Mouse (Mus musculus) forebrain, embryonic 10.5 days (tissue): ENCODE results near the gene Gm49340. TPM values are rescaled to one million over a fixed set of nuclear protein-coding genes. Genes with fewer than 3 reads are reported as not detected.
"Not testable (repeated sequence)": the region's sequence is repeated elsewhere in the genome, so short reads cannot be mapped to it uniquely, and the experiment has no call there.

Experiments
- DNase-seq: peaks from one replicate; pipeline ENCODE4 v3.0.0-alpha.2; 2017; ENCODE audit warnings: low spot score; ENCODE audit errors: extremely low spot score
- H3K27ac ChIP-seq: fragments of 300-500 bp; sonication (generic); 2 replicates; pipeline ENCODE4 v1.5.1; 2016; ENCODE audit warnings: mild to moderate bottlenecking
- H3K27me3 ChIP-seq: fragments of 300-500 bp; sonication (generic); 2 replicates; pipeline ENCODE4 v1.6.1; 2016; ENCODE audit warnings: mild to moderate bottlenecking; ENCODE audit not compliant: poor library complexity, severe bottlenecking
- H3K36me3 ChIP-seq: fragments of 300-500 bp; sonication (generic); replicated peaks from 2 replicates; pipeline ENCODE4 v1.6.1; 2016; ENCODE audit warnings: mild to moderate bottlenecking, moderate library complexity
- H3K4me1 ChIP-seq: fragments of 300-500 bp; sonication (generic); 2 replicates; pipeline ENCODE4 v1.6.1; 2016
- H3K4me3 ChIP-seq: fragments of 300-500 bp; sonication (generic); 2 replicates; pipeline ENCODE4 v1.5.1; 2016; ENCODE audit warnings: mild to moderate bottlenecking, moderate library complexity
- H3K9me3 ChIP-seq: fragments of 300-500 bp; sonication (generic); 2 replicates; pipeline ENCODE4 v1.6.1; 2016; ENCODE audit warnings: mild to moderate bottlenecking, moderate library complexity
- WGBS: fragments of 180-500 bp; shearing (Covaris S2); methylation state at CpG from one replicate; pipeline ENCODE4 v1.1.7; 2016; 5-methylcytosine and 5-hydroxymethylcytosine counted together
- polyA plus RNA-seq: library from polyadenylated mRNA; unstranded; fragments of >200 nt; fragmentation: Nextera tagmentation; extraction: Ambion mirVana; gene quantifications from 2 replicates; pipeline ENCODE4 v1.2.1, GENCODE M21; 2016

Gene Gm49340
- not detected in 2 replicates for polyA plus RNA-seq

- no peak within 1 kb of the TSS for H3K27ac ChIP-seq
- no peak for DNase-seq
- WGBS, result 80% methylated on average over 27 of the region's 27 CpGs
- no peaks in the 10 kb centered on the region for H3K4me1 ChIP-seq
- H3K36me3 ChIP-seq, result no peaks in the 10 kb centered on the region
- H3K27me3 ChIP-seq, result no peaks in the 10 kb centered on the region
- H3K9me3 ChIP-seq, result peaks cover 8% of the 10 kb centered on the region; the same call in 1 of the 2 replicates
- H3K4me3 ChIP-seq, result no peak within 1 kb of the TSS
These were observed at the start of gene Gm49340, which contains the start of the genes Aspa and Spata22 for GRCm38 (mm10) chr11:73329442-73329841. Gene Gm49340, plus strand, starts transcription at chr11:73329741. Gene Aspa, minus strand, starts transcription at chr11:73329596. Gene Spata22, plus strand, starts transcription at chr11:73329741.

GRCm38 (mm10) chr11:73280710-73281109 lies 48.8 kb upstream of the Gm49340 start:
- Histone ChIP-seq H3K9me3 (no peaks in the 10 kb centered on the region), H3K27me3 (no peaks in the 10 kb centered on the region), H3K36me3 (no peaks in the 10 kb centered on the region), H3K4me1 (peaks cover 22% of the 10 kb centered on the region), H3K4me3 (no peak overlapping the region), H3K27ac (no peak overlapping the region)
- 66% methylated on average over 5 of the region's 5 CpGs for WGBS
- no peak for DNase-seq

- no peaks in the 10 kb centered on the region for H3K36me3 ChIP-seq
- WGBS, result 2% methylated on average over 16 of the region's 16 CpGs
- DNase-seq, result peak; percentile 27
- peak overlapping the region; percentile 47 for H3K4me3 ChIP-seq
- H3K27ac ChIP-seq, result peak overlapping the region; percentile 53
- H3K27me3 ChIP-seq, result no peaks in the 10 kb centered on the region
- no peaks in the 10 kb centered on the region for H3K9me3 ChIP-seq
- peaks cover 22% of the 10 kb centered on the region for H3K4me1 ChIP-seq
These were observed 48.0 kb upstream of the Gm49340 start for GRCm38 (mm10) chr11:73281528-73282027.

GRCm38 (mm10) chr11:73283369-73283768 lies 46.2 kb upstream of the Gm49340 start:
- peaks cover 22% of the 10 kb centered on the region for H3K4me1 ChIP-seq
- no peaks in the 10 kb centered on the region for H3K27me3 ChIP-seq
- no peaks in the 10 kb centered on the region for H3K9me3 ChIP-seq
- no peak overlapping the region for H3K4me3 ChIP-seq
- DNase-seq, result no peak
- H3K27ac ChIP-seq, result no peak overlapping the region
- H3K36me3 ChIP-seq, result no peaks in the 10 kb centered on the region
- 80% methylated on average over 9 of the region's 9 CpGs for WGBS

GRCm38 (mm10) chr11:73283926-73284325 lies 45.6 kb upstream of the Gm49340 start:
- Histone ChIP-seq H3K27ac (peak overlapping the region; percentile 48; the same call in 1 of the 2 replicates), H3K9me3 (no peaks in the 10 kb centered on the region), H3K4me3 (no peak overlapping the region), H3K4me1 (peaks cover 22% of the 10 kb centered on the region), H3K36me3 (no peaks in the 10 kb centered on the region), H3K27me3 (no peaks in the 10 kb centered on the region)
- 44% methylated on average over 1 of the region's 1 CpGs for WGBS
- DNase-seq, result no peak

- no peak for DNase-seq
- Histone ChIP-seq H3K9me3 (no peaks in the 10 kb centered on the region), H3K4me3 (no peak overlapping the region), H3K27ac (peak overlapping the region; percentile 48; the same call in 1 of the 2 replicates), H3K27me3 (no peaks in the 10 kb centered on the region), H3K36me3 (no peaks in the 10 kb centered on the region), H3K4me1 (peaks cover 22% of the 10 kb centered on the region)
These were observed 45.2 kb upstream of the Gm49340 start for GRCm38 (mm10) chr11:73284351-73284750.

- DNase-seq, result no peak
- Histone ChIP-seq H3K36me3 (no peaks in the 10 kb centered on the region), H3K9me3 (no peaks in the 10 kb centered on the region), H3K4me1 (0 out of 2 replicates have a peak, but pooled peaks cover 1% of the 10 kb centered on the region), H3K27ac (no peak overlapping the region), H3K27me3 (no peaks in the 10 kb centered on the region), H3K4me3 (no peak overlapping the region)
- WGBS, result 93% methylated on average over 1 of the region's 1 CpGs
These were observed 39.9 kb upstream of the Gm49340 start for GRCm38 (mm10) chr11:73289621-73290020.

GRCm38 (mm10) chr11:73303123-73303522 lies 26.4 kb upstream of the Gm49340 start:
- Histone ChIP-seq H3K36me3 (no peaks in the 10 kb centered on the region), H3K9me3 (no peaks in the 10 kb centered on the region), H3K4me3 (no peak overlapping the region), H3K27ac (no peak overlapping the region), H3K27me3 (no peaks in the 10 kb centered on the region), H3K4me1 (peaks cover 9% of the 10 kb centered on the region)
- no peak for DNase-seq
- WGBS, result 22% methylated on average over 2 of the region's 2 CpGs

GRCm38 (mm10) chr11:73315961-73316360 lies 13.6 kb upstream of the Gm49340 start:
- H3K36me3 ChIP-seq, result no peaks in the 10 kb centered on the region
- H3K27me3 ChIP-seq, result no peaks in the 10 kb centered on the region
- 40% methylated on average over 3 of the region's 3 CpGs for WGBS
- H3K27ac ChIP-seq, result no peak overlapping the region
- H3K9me3 ChIP-seq, result no peaks in the 10 kb centered on the region
- DNase-seq, result no peak
- no peak overlapping the region for H3K4me3 ChIP-seq
- no peaks in the 10 kb centered on the region for H3K4me1 ChIP-seq

GRCm38 (mm10) chr11:73318581-73318980 lies 11.0 kb upstream of the Gm49340 start:
- not testable (repeated sequence) for H3K27ac ChIP-seq, H3K9me3 ChIP-seq, H3K4me1 ChIP-seq, H3K4me3 ChIP-seq, H3K36me3 ChIP-seq, H3K27me3 ChIP-seq, DNase-seq
- 90% methylated on average over 2 of the region's 2 CpGs for WGBS

GRCm38 (mm10) chr11:73321064-73321463 lies 8.5 kb upstream of the Gm49340 start:
- H3K27ac ChIP-seq, DNase-seq, H3K4me1 ChIP-seq, H3K9me3 ChIP-seq, H3K4me3 ChIP-seq, H3K36me3 ChIP-seq, H3K27me3 ChIP-seq: not testable (repeated sequence)
- WGBS, result 96% methylated on average over 13 of the region's 13 CpGs

GRCm38 (mm10) chr11:73323906-73324830 lies 5.4 kb upstream of the Gm49340 start:
- Histone ChIP-seq H3K27me3 (no peaks in the 10 kb centered on the region), H3K9me3 (no peaks in the 10 kb centered on the region; the same call in 1 of the 2 replicates), H3K4me3 (no peak overlapping the region), H3K27ac (no peak overlapping the region), H3K4me1 (no peaks in the 10 kb centered on the region), H3K36me3 (no peaks in the 10 kb centered on the region)
- DNase-seq, result no peak
- 81% methylated on average over 9 of the region's 9 CpGs for WGBS

- H3K27ac ChIP-seq, result no peak overlapping the region
- DNase-seq, result no peak
- WGBS, result 69% methylated on average over 12 of the region's 12 CpGs
- peaks cover 8% of the 10 kb centered on the region; the same call in 1 of the 2 replicates for H3K9me3 ChIP-seq
- H3K27me3 ChIP-seq, result no peaks in the 10 kb centered on the region
- H3K4me3 ChIP-seq, result no peak overlapping the region
- H3K4me1 ChIP-seq, result no peaks in the 10 kb centered on the region
- no peaks in the 10 kb centered on the region for H3K36me3 ChIP-seq
These were observed 3.1 kb upstream of the Gm49340 start for GRCm38 (mm10) chr11:73326485-73326886.
